Mouse (Mus musculus): Measurements from ENCODE around the gene Ddx10.
"Not testable (repeated sequence)": the region's sequence is repeated elsewhere in the genome, so short reads cannot be mapped to it uniquely, and the experiment has no call there.

Ddx10 gene

DNA sequence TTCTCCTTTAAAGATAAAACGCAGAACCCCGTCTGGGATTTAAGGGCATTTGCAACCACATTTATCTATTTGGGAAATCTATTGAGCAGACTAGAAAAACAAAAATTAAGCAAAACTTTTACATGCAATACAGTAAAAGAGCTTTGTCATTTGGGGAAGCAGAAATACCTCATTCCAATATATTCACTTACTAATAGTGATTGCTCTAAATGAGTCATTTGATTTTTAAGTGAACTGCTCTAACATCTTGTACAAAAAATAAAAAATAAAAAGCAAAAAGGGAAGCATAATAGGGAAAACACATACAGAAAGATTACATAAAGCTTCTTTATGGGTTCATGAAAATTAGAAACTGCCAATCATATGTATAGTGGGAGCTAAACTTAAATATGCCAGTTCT, 104.3 kb downstream of the Ddx10 start:
- DNase-seq (ENCODE audit: low spot score), result no peak

DNA sequence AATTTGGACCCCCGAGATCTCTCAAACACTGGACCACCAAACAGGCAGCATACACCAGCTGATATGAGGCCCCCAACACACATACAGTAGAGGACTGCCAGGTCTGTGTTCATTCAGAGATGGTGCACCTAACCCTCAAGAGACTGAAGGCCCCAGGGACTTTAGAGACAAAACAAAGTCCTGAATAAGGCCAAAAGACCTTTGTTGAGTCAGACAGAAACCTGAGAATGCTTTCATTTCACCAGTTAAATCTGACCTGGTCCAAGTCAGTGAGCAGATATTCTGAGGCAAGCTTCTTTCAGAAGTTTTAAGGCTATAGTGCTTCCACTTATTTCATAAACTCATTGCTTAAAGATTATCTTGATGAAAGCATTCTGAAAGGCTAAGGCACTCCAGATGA, 105.4 kb downstream of the Ddx10 start:
- DNase-seq (ENCODE audit: low spot score), result not testable (repeated sequence)

DNA sequence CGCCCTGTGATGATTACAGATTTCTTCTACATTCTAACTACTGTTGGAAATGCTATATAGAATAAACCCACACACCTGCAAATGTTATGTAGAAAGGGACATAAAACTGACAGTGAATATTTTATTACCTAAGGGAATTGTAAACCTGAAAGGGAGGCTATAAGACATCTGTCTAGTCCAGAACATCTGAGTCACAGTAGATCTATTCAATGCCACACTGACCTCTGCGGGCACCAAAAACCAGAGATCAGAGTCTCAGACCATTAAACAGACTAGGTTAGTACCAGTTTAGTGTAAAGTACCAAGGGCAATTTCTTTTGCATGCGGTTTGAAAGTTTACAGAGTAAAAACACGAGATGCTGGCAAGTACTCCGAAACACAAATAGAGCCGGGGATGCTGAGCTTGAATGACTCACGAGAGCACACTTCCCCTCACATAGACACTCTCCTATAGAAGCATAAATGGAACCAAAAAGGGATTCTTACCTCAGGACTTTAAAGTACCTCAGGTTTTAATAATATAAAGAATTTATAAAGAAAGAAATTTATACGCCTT, 107.2 kb downstream of the Ddx10 start:
- no peak for DNase-seq (ENCODE audit: low spot score)

DNA sequence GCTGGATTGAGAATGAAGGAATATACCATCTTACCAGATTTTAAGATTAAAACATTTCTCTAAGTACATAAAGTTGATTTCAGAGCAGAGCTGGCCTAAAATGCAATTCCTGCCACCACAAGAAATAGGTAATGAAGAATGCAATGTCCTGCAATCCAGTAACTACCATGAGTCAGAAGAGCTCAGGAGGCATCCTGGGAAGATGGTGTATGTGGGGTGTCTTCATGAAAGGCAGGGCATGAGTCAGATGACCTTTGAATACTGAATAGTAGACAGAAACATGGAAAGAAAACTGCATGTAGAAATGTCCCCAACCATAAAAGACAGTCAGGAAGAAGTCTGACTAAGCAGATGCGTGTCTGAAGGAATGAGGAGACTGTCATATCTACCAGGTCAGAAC, 115.0 kb downstream of the Ddx10 start:
- DNase-seq (ENCODE audit: low spot score), result no peak

DNA sequence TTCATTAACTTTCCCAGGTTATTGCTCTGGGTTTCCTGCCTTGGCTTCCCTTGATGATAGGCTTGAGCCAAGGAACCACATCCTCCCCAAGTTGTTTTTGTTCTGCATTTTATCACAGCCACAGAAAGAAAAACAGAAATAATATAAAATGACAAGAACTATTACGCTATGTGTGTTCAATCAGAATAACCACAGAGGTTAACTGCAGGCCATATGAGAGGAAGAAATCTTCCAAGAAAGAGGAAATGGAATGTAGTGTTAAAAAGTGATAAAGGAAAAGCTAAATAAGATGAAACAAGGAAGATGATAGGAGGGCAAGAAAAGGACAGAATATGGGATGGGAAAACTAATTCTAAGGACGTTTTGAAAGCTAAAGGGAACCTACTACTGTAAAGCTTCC, 117.4 kb downstream of the Ddx10 start:
- DNase-seq (ENCODE audit: low spot score), result no peak

DNA sequence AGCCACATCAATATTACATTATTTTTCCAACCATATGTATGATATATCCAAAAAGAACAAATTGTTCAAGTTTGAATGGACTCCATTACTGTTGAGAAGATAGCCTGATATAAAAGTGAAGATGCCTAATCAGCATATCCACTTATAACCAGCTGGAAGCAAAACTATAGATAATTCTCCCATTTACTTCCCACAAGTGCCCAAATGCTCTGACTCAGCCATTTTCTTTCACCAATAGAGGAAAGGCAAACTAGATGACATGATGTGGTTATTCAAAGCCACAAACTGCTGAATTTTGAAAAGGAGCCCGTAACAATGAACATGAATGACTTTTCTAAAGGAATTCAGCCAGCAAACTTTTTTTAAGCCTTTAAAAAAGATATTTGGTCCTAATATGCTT, 146.8 kb downstream of the Ddx10 start:
- no peak for DNase-seq (ENCODE audit: low spot score)

DNA sequence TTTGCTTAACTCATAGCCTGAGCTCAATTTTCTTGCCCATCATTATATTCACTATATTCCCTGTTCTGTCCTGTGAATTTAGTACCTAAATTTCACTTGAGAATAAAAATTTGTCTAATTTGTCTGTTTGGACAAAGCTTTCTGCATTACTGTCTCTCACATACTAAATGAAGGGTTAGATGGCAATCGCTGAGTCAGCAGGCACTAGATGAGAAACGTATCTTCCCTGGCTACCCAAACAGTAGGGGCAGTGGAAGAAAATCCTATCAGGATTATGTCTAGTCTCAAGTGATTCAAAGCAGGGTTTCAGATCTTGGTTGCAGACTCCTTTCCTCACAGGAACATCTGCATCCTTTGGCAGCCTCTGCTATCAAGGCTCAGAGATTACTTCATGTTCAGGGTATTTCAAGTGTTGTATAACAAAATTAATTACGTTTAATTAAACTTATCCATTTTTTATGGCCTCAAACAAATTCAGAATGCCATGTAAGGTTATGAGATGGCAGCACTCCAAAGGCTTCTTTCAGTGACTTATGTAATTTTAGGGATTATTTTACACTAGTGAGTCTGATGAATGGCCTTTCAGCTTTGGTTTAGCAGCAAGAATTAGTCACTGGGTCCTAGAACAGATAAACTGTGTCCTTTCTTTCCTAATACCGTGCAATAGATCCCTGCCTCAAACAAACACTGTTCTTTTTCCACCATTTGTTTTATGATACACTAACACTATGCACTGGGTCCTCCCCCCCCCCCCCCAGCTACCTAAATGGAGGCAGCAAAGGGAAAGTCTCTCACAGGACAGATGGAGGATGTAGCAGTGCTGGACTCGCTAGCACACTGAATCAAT, 152.3 kb downstream of the Ddx10 start:
- no peak for DNase-seq (ENCODE audit: low spot score)

DNA sequence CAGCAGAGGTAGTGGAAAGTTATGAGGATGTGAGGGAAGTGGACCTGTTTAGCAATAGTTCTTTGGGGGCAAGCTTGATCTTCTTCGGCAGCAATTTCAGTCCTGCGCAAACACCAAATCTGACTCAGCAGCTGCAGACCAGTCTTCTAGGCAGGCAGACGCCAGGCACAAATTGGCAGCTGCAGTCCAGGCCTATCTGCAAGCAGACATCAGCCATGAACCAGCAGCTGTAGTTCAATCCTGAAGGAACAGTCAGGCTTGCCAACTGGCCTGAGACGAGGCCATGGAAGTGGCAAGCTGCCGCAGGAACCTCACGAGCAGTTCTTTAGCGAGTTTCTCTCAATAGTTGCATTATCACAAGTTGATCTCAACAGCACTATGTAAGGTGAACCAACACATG, 153.3 kb downstream of the Ddx10 start:
- no peak for DNase-seq (ENCODE audit: low spot score)

DNA sequence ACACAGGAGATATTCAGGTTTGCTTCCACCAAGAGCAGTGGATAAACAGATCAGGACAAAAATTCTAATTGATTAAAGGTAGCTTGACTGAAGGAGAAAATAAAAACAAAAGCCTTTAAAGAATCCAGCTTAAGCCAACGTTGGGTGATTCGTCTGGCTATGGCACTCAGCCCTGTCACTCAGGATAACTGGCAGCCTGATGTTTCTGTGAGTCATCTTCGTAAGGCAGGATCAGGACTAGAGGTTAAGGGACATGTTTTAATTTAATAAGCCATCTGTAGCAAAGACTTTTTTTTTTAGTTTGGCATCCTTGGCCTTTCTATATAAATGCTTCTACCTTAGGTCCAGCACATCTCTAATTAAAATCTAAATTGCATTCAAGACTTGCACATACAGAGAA, 170.2 kb downstream of the Ddx10 start:
- no peak for DNase-seq (ENCODE audit: low spot score)

DNA sequence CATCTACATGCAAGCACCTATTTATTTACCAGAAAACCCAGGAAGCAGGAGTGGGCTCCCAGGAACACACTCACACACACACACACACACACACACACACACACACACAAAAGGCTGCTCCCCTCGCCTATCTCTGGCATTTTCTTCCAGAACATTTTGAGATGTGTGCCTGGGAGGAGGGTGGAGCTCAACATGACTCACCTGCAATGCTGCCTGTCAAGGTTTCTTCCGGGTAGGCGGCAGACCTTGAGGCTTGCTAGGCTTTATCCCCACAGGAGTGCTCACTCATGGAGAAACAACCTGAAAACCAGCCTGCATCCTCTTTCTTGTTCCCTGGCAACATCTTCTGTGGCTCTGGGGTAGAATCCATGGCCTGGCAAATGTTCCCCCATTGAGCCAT, 171.9 kb downstream of the Ddx10 start:
- DNase-seq (ENCODE audit: low spot score), result no peak

DNA sequence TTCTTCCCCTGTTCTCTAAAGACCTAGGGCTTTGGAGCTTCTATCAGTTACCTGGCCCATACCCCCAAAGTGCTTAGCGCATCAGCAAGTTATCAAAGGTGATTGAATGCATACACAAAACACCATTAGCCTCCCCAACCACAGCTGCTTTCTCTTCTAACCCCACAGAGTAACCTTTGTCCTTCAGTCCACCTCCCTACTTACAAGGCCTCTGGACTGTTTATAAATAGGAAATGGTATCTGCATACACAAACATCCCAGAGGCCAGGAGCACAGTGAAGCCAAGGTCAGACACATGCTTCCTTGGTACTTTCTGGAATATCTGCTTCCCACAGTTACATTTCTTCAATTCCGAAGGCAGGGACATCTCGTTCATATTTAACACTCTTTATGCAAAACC, 173.4 kb downstream of the Ddx10 start:
- DNase-seq (ENCODE audit: low spot score), result no peak

DNA sequence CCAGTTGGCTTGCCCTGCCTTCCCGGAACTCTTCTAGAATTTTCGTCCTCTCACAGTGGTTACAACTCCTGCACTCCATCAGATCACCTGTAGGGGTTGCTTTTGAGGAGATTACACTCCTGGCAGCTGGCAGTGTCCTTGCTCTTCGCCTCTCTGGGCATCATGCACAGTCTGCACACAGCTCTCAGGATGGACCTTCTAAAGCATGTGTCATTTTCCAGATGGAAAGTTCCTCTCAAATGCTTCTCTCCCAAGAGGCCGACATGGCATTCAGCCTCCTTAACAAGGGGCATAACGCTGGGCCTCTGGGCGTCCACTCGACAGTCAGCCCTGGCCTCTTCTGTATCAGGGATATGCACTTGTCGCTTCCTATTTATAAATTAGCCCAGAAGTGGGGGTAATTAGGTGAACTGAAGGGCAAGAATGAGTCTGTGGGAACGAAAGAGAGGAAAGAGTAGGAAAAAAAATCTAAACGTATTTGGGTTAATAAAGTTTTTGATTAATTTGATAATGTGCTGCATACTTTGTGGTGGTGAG, 174.2 kb downstream of the Ddx10 start:
- no peak for DNase-seq (ENCODE audit: low spot score)

DNA sequence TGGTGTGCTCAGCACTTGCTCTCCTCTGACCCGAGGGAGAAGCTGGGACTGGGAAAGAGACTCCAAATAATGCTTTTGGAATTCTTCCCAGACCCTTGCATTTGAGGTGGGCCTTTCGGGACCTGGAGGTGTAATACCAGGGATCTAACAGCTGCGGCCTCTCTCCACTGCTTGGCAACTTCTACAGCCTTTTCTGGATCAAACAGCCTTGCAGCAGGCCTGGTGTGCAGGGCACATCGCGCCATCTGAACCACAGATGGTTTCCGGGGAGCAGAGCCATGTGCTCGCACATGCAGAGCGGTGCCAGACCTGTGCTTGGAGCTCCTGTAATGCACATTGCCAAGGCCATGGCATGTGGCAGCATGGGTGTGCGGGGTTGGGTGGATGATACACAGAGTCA, 175.8 kb downstream of the Ddx10 start:
- DNase-seq (ENCODE audit: low spot score), result no peak

DNA sequence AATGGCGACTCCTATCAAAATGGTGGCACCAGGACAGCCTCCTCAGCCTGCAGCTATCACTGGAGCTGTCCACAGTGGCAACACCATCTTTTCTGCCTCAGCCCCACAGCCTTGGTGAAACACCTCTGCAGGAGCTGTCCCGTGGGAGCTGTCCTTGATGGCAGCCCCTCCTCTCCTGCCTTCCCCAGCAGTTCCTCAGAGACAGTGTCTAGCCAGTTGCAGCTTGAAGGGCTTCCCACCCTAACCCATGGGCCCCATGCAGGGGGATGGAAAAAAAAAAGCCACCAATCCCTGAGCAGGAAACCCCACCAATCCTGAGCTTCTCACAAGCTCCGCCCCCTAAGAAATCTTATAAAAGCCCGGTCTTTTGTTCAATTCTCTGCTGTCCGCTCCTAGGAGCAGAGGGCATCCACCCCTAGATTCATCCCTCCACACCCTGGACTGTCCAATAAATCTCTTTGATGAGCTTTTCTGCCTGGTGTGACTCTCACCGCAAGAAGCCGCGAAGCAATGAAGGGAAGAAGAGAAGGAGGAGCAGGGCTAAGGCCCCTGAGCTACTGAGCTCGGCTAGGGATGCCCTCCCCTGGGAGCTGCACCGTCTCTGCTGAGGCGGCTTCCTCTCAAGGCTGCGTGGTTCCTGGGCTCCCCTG, 176.9 kb downstream of the Ddx10 start:
- no peak for DNase-seq (ENCODE audit: low spot score)

DNA sequence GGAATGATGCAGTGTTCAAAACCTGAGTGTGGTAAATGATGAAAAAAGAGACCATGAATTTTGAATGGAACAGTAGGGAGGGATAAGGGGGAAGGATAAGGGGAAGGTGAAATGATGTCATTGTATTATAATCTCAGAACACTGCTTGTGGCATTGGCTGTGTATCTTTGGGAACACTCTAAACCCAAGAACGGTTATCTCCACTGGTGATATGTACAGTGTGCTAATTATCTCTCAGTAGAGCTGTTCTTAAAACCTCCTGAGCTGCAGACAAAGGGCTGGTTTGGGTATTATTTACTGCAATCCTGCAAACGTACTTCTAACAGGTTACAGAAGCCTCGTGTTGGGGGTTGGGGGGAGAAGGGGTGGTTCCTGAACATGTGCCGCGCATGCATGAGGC, 179.7 kb downstream of the Ddx10 start:
- no peak for DNase-seq (ENCODE audit: low spot score)

DNA sequence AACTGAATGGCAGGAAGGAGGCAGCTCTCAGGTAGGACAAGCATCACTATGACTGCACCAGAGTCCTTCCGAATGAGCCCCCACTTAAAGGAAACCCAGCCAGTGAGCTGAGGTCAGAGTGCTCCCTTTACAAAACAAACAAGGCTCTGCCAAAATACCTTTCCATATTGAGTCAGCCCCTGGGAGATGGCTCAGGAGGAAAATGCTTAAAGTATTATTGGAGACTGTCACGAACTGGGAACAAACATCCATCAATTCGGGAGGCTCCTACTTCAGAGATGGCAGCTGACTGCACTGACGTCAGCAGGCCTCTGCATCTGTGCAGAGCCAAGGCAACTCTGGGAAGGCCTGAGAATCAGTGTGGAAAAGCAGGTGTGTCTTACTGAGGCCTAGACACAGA, 181.4 kb downstream of the Ddx10 start:
- no peak for DNase-seq (ENCODE audit: low spot score)

DNA sequence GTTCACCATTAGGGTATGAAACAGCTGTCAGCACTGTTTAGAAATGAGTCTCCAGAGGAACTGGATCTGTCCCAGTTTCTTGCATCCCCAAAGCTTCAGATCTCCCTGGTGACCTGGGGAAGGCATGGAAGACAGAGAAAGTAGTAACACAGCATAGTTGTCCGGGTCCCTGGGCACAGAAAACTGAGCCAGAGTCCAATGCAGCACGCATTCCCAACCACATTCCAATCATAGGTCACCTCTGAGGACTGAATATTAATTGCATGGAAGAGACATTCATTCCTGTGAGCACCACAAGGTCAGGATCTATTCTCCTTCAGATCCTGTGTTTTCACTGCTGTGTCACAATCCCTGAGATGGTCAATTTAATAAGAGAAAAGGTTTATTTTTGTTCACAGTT, 182.8 kb downstream of the Ddx10 start:
- no peak for DNase-seq (ENCODE audit: low spot score)

DNA sequence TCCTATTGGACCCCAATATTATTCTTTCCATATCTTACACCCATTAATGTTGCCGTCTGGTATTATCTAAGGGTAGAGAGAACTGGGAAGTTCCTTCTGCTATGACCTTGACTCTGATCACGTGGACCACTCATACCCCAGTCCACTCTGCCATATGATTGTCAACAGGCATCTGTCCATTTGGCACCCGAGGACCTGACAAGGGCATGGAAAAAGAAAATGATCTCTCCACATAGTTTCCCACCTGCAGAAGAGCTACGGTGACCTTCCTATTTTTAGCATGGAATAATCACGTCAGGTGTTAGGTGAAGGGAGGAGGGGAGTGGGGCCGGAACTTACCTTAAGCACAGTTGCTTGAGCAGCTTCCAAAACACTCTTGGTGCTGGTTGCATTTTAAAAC, 183.3 kb downstream of the Ddx10 start:
- no peak for DNase-seq (ENCODE audit: low spot score)

DNA sequence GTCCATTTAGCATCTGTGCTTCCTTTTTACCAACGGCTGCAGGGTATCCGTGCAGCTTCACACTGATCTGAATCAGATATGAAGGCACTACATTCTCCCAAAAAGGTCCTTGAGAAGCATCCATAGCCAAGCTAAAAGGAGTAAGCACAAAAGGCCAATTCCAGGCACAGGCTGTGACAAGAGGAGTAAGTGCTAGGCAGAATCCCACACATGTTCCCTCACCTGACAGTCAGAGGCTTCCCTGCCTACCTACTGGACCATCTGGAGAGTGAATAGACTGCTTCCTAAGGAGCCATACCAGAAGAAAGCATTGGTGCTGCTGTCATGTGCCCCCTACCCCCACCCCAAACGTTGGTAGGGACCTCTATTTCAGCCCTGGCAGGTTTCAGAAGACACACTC, 192.5 kb downstream of the Ddx10 start:
- DNase-seq (ENCODE audit: low spot score), result no peak
